Mouse (Mus musculus) adrenal gland, adult 18-20 months (tissue): Measurements from ENCODE around the gene Cox17. TPM values are rescaled to one million over a fixed set of nuclear protein-coding genes. Genes with fewer than 3 reads are reported as not detected.
A peak's percentile ranks its signal among the peaks of the same experiment; 100 is the strongest.
"Not testable (repeated sequence)": the region's sequence is repeated elsewhere in the genome, so short reads cannot be mapped to it uniquely, and the experiment has no call there.

Experiments
- DNase-seq, 2 experiments: peaks; one replicate each; pipeline ENCODE4 v3.0.0; 2021 to 2022; ENCODE audit warnings: low spot score in 2 of 2
- long read RNA-seq, 2 experiments: library from polyadenylated mRNA; stranded (forward); transcript quantifications; one replicate each; pipeline ENCODE4 v2.0.0; 2021
- total RNA-seq, 2 experiments: library from RNA; stranded (reverse); gene quantifications; 1 replicate in 1 of 2; 2 replicates in 1 of 2; pipeline ENCODE4 v1.2.3; 2021

Cox17 gene
- 100 to 1,000 TPM; 342 to 359 TPM for total RNA-seq
- long read RNA-seq, experiment 1, transcript Cox17-201 (3 exons, 444 nt), result major isoform, 50 of 55 reads
- long read RNA-seq, experiment 1, partial matches to known transcripts, result 0 of 55 reads
- long read RNA-seq, experiment 1, other reads (novel, unspliced or antisense), result 2 of 55 reads
- long read RNA-seq, experiment 2, transcript Cox17-201 (3 exons, 444 nt), result major isoform, 238 of 268 reads
- long read RNA-seq, experiment 2, transcript Cox17-204 (2 exons, 2,396 nt), result minor isoform, 18 of 268 reads
- long read RNA-seq, experiment 2, partial matches to known transcripts, result 0 of 268 reads
- long read RNA-seq, experiment 2, other reads (novel, unspliced or antisense), result 11 of 268 reads

DNA sequence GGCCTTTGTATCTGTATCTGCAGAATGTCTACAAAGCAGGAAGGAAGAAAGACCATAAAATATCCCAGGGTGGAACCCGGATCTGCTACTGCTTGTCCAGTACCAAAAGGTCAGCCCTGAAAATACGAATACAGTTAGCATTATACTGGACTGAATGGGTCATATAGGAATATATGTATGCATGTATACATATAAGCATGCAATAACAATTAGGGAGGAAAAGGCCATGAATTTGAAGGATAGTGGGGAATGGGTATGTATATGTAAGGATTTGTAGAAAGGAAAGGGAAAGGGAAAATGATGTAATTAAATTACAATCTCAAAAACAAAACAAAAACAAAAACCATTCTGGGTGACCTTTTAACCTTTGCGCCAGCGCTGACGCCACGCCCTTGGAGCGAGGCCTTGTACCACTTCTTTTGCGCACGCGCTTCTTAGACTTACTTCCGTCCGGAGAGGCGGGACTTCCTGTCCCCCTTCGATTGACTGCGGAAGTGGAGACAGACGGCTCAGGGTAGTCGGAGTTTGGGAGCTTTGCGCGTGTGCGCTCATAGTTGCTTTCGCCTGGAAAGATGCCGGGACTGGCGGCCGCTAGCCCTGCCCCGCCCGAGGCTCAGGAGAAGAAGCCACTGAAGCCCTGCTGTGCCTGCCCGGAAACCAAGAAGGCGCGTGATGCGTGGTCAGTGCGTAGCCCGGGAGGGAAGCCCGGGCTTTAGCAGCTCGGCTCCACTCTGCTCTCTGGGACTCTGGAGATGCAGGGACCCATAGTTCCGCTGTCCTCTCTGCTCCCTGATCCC, at the start of gene Cox17, which contains the start of gene Gm21987:
Gene Cox17 (plus strand): TSS at position 463 of the 797 bp plus-strand sequence.
Gene Gm21987 (plus strand): TSS at position 512 of the 797 bp plus-strand sequence.
- peak; percentile 85 for DNase-seq

- DNase-seq, result no peak
Observed at GRCm38 (mm10) chr16:38298410-38298809, 48.4 kb upstream of the Cox17 start.

DNA sequence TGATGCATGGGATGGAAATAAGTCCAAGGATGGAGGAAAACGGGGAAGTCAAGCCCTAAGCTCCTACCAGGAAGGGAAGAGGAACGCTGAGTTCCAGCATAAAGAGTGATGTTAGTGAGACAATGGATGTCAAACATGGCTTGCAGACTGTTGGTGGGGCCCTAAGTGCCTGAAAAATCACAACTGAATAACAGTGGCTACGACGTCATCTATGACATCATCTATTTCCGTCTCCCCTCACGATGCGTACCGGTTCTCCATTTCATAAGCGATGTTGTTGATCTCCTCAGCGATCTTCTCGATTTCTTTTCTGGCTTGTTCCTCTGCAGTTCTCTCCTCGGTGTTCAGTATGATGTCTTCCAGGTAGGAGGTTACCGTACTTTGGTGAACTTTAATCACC, 44.4 kb upstream of the Cox17 start:
- DNase-seq, result no peak

GRCm38 (mm10) chr16:38304460-38305194, 42.2 kb upstream of the Cox17 start:
- DNase-seq, result peak; percentile 33 to 61

DNA sequence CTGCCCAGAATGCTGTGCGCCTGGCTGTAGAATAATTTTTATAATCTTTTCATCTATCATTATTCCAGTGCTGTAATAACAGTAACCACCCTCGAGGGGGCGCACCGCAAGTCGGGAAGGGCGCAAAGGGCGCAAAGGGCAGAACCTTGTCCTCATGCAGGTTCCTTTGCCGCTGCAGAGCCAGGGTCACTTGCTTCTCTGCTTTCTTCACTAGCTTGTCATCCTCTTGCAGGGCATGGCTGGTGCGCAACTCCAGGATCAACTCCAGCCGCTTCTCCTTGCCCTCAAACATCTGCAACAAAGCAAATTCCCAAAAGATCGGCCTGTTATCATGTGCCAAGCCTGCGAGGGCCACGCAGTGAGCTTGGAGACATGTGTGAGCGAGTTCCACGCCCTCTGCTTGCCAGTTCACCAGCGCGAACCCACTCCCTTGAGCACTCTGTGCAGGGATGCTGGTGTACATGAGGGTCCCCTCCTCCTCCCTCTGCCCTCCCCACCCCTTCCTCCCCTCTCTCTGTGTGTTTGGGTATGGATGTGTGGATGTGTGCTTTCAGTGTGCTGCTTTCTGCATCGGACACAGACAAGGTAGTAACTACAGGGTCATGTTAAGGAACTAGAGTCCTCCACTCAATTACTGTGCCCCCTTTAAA, 40.1 kb upstream of the Cox17 start:
- DNase-seq, result peak in 1 of 2 experiments; percentile 35

- DNase-seq, result no peak
Observed at GRCm38 (mm10) chr16:38307221-38307605, 39.6 kb upstream of the Cox17 start.

DNA sequence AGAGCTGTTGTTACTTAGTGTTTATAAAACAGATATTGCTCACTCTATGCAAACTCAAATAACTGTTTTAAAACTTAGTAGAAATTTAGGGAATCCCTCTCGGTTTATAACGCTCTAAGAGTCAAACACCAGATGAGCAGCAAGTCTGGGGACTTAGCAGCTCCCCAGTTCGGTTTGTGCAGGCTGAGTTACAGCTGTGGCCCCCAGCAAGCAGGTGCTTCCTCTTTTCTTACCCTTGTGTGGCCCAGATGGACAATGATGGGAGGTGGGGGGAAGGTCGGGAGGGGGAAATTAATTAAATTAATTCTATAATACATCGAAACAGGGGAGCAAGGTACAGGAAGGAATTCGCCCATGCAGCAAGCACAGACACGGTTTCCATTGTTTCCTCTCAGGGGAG, 39.1 kb upstream of the Cox17 start:
- no peak for DNase-seq

- no peak for DNase-seq
Observed at GRCm38 (mm10) chr16:38308195-38308594, 38.6 kb upstream of the Cox17 start.

DNA sequence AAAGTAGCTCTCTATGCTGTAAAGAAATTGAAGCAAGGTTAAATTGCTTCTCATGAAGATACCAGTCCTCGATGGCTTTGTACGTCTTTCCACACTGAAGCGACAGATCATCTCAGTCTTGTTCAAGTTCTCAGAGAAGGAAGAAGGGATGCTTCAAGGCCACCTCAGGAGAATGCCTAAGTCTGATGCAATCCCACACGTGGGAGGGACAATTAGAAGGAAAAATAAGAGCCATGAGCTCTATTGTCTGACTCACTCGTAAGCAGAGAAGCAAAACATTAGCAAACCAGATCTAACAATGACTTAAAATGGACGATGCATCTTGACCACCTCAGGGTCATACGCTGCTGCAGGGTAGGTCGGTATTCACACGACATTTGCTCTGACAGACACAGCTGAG, 28.3 kb upstream of the Cox17 start:
- no peak for DNase-seq

DNA sequence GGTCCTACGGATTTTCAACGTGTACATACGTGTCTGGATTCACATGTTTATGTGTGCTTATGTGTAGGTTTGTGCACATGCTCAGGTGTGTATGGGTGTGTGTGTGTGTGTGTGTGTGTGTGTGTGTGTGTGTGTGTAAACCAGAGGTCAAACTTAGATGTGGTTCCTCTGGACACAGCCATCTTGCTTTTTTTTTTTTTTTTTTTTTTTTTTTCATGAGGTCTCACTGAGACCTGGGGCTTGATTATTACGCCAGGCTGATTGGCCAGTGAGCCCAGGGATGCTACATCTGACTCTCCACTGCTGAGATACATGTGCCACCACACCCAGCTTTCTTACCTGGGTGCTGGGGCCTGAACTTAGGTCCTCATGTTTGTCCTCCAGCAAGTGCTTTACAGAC, 27.7 kb upstream of the Cox17 start:
- DNase-seq, result no peak

GRCm38 (mm10) chr16:38321452-38321935, 25.3 kb upstream of the Cox17 start:
- DNase-seq, result peak; percentile 22 to 42

- no peak for DNase-seq
Observed at GRCm38 (mm10) chr16:38324311-38324710, 22.5 kb upstream of the Cox17 start.

GRCm38 (mm10) chr16:38326778-38327397, 19.9 kb upstream of the Cox17 start:
- DNase-seq, result no peak

GRCm38 (mm10) chr16:38329340-38329739, 17.5 kb upstream of the Cox17 start:
- no peak for DNase-seq

- DNase-seq, result no peak
Observed at GRCm38 (mm10) chr16:38334431-38334830, 12.4 kb upstream of the Cox17 start.

GRCm38 (mm10) chr16:38338077-38338476, 8.7 kb upstream of the Cox17 start:
- not testable (repeated sequence) for DNase-seq

DNA sequence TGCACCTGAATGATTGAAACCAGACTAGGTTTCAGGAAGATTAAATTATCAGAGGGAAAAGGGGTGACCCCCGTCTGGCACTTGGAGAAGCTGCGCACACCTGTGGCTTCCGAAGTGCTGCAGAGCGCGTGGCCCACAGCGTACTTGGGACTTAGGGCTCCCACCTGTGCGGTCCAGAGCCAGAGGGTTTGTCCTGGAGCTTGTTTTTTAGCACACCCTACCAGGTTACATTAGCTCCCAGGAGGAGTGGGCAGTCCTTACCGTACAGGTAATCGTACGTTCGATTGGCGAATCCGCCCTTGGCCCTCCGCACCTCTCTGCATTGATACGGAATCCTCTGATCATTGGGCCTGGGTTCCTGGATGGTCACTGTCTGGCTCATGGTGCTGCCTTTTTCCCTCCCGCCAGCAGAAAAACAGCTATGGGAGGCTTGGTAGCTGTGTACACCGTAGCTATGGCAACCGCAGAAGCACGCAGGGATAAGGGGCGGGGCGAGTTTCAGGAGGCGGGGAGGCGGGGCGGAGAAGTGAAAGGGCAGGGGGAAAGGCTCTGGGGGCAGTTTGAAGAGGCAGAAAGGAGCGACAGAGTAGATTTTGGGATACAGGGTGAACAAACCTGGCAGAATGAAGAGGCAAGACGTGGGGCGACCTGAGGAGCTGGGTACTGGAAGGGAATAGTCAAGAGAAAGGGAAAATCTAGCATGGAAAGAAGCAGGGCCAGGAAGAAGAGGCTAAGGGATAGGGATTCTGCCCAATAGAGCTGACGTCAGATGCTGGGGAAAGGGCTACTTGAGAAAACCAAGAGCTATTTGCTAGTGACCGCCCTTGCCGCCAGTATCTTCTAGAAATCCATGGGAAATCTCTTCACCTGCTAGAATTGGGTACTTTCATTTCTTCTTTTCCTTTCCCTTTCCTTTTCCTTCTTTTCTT, 5.1 kb upstream of the Cox17 start, which contains the start of gene Maats1:
Gene Maats1 (minus strand): TSS at position 748 of the 929 bp plus-strand sequence.
- DNase-seq, result peak; percentile 61 to 63

DNA sequence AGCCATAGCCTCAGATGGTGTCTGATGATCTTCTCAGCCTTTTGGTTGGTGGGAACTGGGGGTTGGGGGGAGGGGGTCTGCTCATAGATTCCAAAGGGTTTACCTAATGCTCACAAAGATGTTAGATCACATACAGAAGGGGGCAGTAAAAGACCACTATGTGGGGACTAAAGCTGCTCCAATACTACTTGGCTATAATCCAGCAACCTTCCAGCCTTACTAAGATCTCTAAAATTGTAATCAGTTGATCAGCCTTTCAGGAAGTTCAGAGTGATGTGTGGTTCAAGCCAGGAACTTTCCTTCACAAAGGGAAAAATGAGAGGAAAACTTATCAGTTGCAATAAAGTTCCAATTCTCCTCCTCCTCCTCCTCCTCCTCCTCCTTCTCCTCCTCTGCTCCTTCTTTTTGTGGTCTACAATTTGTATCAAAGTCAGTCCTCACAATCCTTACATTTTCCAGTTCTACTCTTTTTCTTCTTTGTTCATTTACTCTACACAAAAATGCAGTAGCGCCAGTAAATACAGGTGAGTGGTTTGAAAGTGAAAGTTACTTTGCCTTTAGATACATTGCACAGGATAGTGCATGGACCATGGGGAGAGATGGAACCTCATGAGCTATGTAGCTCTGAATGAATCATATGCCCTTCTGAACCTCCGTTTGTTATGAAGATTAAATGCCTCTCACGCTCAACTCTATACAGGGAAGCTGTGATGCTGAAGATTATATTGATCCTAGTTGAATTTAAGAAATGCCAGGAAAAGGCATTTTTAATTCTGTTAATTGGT, 1.7 kb upstream of the Cox17 start:
- DNase-seq, result no peak
